9 mouse cellular contexts compared by ENCODE assay signal in the genomic region with DNA sequence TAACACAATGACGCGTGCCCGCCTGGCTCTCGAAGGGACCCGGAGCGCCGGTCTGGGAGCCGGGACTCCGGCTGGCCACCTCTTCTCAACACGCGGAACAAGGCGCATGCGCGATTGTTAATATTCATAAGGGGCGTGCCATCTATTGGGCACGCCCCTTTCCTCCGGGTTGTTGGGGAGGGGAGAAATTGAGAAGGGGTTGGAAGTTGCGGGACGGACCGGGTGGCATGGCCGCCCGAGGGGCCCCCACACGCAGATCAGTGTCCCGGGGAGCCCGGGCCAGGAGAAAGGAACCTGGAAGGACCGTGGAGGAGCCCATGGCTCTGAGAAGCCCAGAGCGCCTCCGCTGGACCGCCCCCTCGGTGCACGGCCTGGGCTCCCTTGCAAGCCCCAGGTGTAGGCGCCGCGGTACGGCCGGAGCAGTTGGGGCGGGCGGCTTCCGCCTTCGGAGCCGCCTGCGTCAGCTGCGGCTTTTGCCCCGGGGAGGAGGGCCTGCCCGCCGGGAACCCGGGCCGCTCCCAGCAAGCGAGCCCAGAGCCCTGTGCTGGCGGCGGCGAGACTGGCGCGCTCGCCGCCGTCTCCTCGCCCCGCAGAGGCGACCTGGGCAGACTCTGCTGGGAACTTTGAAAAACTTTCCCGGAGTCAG. TPM values are rescaled to one million over a fixed set of nuclear protein-coding genes. Genes with fewer than 3 reads are reported as not detected.
DNase-seq lines count a peak whose midpoint lies in the region; ATAC-seq and TF ChIP-seq lines count a peak whose summit lies in the region.
"Had no signal": no experiment of that assay in that cellular context is flagged by ENCODE, and none has a peak within 500 bp of the region (broad histone marks: within the 10 kb centered on the region; RNA-seq: fewer than 3 reads in every experiment).

No protein-coding gene starts in this region.

- H3K27ac ChIP-seq in forebrain, embryonic 12.5 days, result peak overlapping the region; percentile 93
- H3K27ac ChIP-seq in heart, postnatal 0 days (ENCODE audit: low read depth), result peak overlapping the region; percentile 96
- H3K27ac ChIP-seq in liver, embryonic 12.5 days, result peak overlapping the region; percentile 76

- H3K4me2 ChIP-seq in forebrain, embryonic 12.5 days, result peak overlapping the region; percentile 89
- H3K4me2 ChIP-seq in heart, postnatal 0 days (ENCODE audit: low read depth, low read length), result peak overlapping the region; percentile 84
- H3K4me2 ChIP-seq in liver, embryonic 12.5 days, result peak overlapping the region; percentile 74
- peak overlapping the region; percentile 96 for H3K4me2 ChIP-seq in myocyte (ENCODE audit: low read depth)

- peaks cover 54% of the 10 kb centered on the region for H3K4me1 ChIP-seq in forebrain, embryonic 12.5 days
- 0 out of 2 replicates have a peak, but pooled peaks cover 6% of the 10 kb centered on the region for H3K4me1 ChIP-seq in heart, postnatal 0 days (ENCODE audit: control insufficient read depth, insufficient read depth)
- H3K4me1 ChIP-seq in liver, embryonic 12.5 days, result peaks cover 30% of the 10 kb centered on the region

- peaks cover 38% of the 10 kb centered on the region for H3K79me2 ChIP-seq in myocyte (ENCODE audit: control insufficient read depth, insufficient read depth)

- H3K36me3 ChIP-seq in forebrain, embryonic 12.5 days (replicated peaks), result no peaks in the 10 kb centered on the region
- H3K36me3 ChIP-seq in heart, postnatal 0 days (replicated peaks; ENCODE audit: control insufficient read depth, insufficient read depth, low read length), result no peaks in the 10 kb centered on the region
- no peaks in the 10 kb centered on the region for H3K36me3 ChIP-seq in liver, embryonic 12.5 days
- peaks cover 4% of the 10 kb centered on the region for H3K36me3 ChIP-seq in myocyte (ENCODE audit: control insufficient read depth, insufficient read depth)
- H3K36me3 ChIP-seq: G1E had no signal

- TF ChIP-seq EP300 in heart, postnatal 0 days (IDR thresholded peaks at IDR 0.05; ENCODE audit: low read depth), result no peak; the same call in 1 of the 2 replicates

- peak; percentile 54 to 58 for DNase-seq in B cell, adult 2 months
- peak; percentile 91 for DNase-seq in c-Kit-positive CD71-negative TER-119-negative erythroid progenitor cells, embryonic 14.5 days (ENCODE audit: low read depth)
- peak; percentile 94 for DNase-seq in heart, postnatal 0 days (ENCODE audit: low spot score)
- peak; percentile 95 to 97 for DNase-seq in kidney, postnatal 25 days
- DNase-seq in spleen, postnatal 36 days (ENCODE audit: low spot score in 2 of 2), result peak; percentile 56 to 64

- H3K9me3 ChIP-seq in forebrain, embryonic 12.5 days, result no peaks in the 10 kb centered on the region
- no peaks in the 10 kb centered on the region for H3K9me3 ChIP-seq in heart, postnatal 0 days (replicated peaks; ENCODE audit: control insufficient read depth, low read length)
- no peaks in the 10 kb centered on the region for H3K9me3 ChIP-seq in liver, embryonic 12.5 days (replicated peaks)

- H3K9ac ChIP-seq in forebrain, embryonic 12.5 days, result peak overlapping the region; percentile 74
- peak overlapping the region; percentile 69 for H3K9ac ChIP-seq in heart, postnatal 0 days (replicated peaks; ENCODE audit: low read depth, low read length)
- peak overlapping the region; percentile 62 for H3K9ac ChIP-seq in liver, embryonic 12.5 days

- peaks cover 17% of the 10 kb centered on the region for H3K27me3 ChIP-seq in forebrain, embryonic 12.5 days
- no peaks in the 10 kb centered on the region for H3K27me3 ChIP-seq in heart, postnatal 0 days (ENCODE audit: control insufficient read depth, insufficient read depth, low read length)
- H3K27me3 ChIP-seq in liver, embryonic 12.5 days (replicated peaks), result peaks cover 76% of the 10 kb centered on the region
- no peaks in the 10 kb centered on the region for H3K27me3 ChIP-seq in myocyte (ENCODE audit: control insufficient read depth, insufficient read depth, insufficient read length)

- peak; percentile 77 for TF ChIP-seq POLR2A in myocyte (IDR thresholded peaks at IDR 0.05; ENCODE audit: insufficient read length, low read depth)

- peak overlapping the region; percentile 21 for H3ac ChIP-seq in myocyte (ENCODE audit: control insufficient read depth, insufficient read length)

- TF ChIP-seq CTCF in heart, postnatal 0 days (IDR thresholded peaks at IDR 0.05; ENCODE audit: low read depth), result no peak

- ATAC-seq in forebrain, embryonic 12.5 days (ENCODE audit: low FRiP score), result peak; percentile 80
- ATAC-seq in heart, postnatal 0 days (ENCODE audit: insufficient read depth, low read depth), result peak; percentile 76
- ATAC-seq in liver, embryonic 12.5 days, result peak; percentile 83

- under 1% methylated on average over 58 of the region's 61 CpGs for WGBS in forebrain, embryonic 12.5 days
- under 1% methylated on average over 52 of the region's 61 CpGs for WGBS in heart, postnatal 0 days
- 0% methylated on average over 52 of the region's 61 CpGs for WGBS in liver, embryonic 12.5 days (ENCODE audit: insufficient replicate concordance)

- peak overlapping the region; percentile 67 for H3K4me3 ChIP-seq in forebrain, embryonic 12.5 days (replicated peaks)
- H3K4me3 ChIP-seq in heart, postnatal 0 days (ENCODE audit: low read depth, low read length), result peak overlapping the region; percentile 83
- peak overlapping the region; percentile 64 for H3K4me3 ChIP-seq in liver, embryonic 12.5 days
- H3K4me3 ChIP-seq in myocyte, result peak overlapping the region; percentile 99

TF ChIP-seq in myocyte, 11 proteins besides CTCF, POLR2A, EP300 and RAD21:
- TF ChIP-seq E2F4 (IDR thresholded peaks at IDR 0.05; ENCODE audit: insufficient read depth) (no peak), TCF12 (IDR thresholded peaks at IDR 0.05; ENCODE audit: insufficient read depth, poor library complexity, severe bottlenecking) (no peak), REST (IDR thresholded peaks at IDR 0.05; ENCODE audit: insufficient read depth, insufficient read length) (no peak), MYOD1 (IDR thresholded peaks at IDR 0.05; ENCODE audit: control insufficient read depth in 1 of 3, insufficient read length in 2 of 3, low read depth in 2 of 3) (peak in 1 of 3 experiments; percentile 54), MYOG (IDR thresholded peaks at IDR 0.05; ENCODE audit: control insufficient read depth in 1 of 3, insufficient read depth in 1 of 3, insufficient read length in 2 of 3, low read depth in 2 of 3) (peak in 1 of 3 experiments; percentile 54), POLR2AphosphoS2 (IDR thresholded peaks at IDR 0.05; ENCODE audit: insufficient read length, low read depth) (peak; percentile 79)

RNA-seq across cellular contexts. Expression of a gene that starts 0.4 kb away (rescaled TPM):
- 20.5 and 21.2 TPM in 2 replicates for polyA plus RNA-seq in forebrain, embryonic 12.5 days (2016; fragmentation: Nextera tagmentation; extraction: Ambion mirVana)
- total RNA-seq in heart, postnatal 0 days (2014; rRNA removed; ENCODE audit: low replicate concordance), result 11.2 and 11.3 TPM in 2 replicates
- polyA plus RNA-seq in heart, postnatal 0 days (2015; fragmentation: Nextera tagmentation; extraction: Ambion mirVana), result 6.7 and 6.8 TPM in 2 replicates
- 2.7 and 2.8 TPM in 2 replicates for polyA plus RNA-seq in liver, embryonic 12.5 days (2016; fragmentation: Nextera tagmentation; extraction: Ambion mirVana)
- 17.9 TPM for polyA plus RNA-seq in myocyte (2012; fragmentation: generic; extraction: Trizol)
- total RNA-seq: G1E had no signal
- polyA plus RNA-seq: G1E had no signal

Comparison
In these comparisons a context has a peak if more than half of its experiments do, and no peak if none do; other contexts are left out.
1. Peak in every context shown above with its lines: DNase-seq, ATAC-seq, H3K4me3 ChIP-seq and H3K27ac ChIP-seq.